Mouse (Mus musculus): ENCODE results near the gene Proser2.

DNA sequence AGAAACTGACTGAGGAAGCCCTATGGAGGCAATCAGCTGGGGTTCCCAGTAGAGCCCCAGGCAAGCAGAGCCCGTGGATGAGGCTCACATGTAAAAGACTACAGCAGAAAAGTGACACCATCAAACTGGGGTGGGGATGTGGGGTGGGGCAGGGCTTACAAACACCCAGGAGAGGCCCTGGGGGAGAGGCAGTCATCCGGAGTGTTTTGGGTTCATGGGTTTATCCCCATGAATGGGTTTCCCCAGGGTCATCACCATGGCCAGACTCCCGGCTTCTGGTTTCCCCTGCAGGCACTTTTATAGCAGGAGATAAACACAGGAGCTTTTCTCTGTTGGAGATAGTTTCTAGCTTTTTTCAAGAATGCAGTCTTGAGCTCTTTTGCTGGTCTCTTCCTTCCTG lies 43.0 kb upstream of the Proser2 start:
- no peak for TF ChIP-seq POLR2A (IDR thresholded peaks at IDR 0.05; ENCODE audit: insufficient read depth, low read depth, low read length)
- TF ChIP-seq CTCF (IDR thresholded peaks at IDR 0.05; ENCODE audit: insufficient read depth, low read depth, low read length), result no peak
